Mouse (Mus musculus) natural killer cell, adult 2 months (primary cell): ENCODE results near the gene Slc13a1.

Source experiments
- DNase-seq, 2 experiments: peaks; one replicate each; pipeline ENCODE4 v3.0.0; 2022; ENCODE audit warnings: low spot score in 2 of 2

The Slc13a1 gene

DNA sequence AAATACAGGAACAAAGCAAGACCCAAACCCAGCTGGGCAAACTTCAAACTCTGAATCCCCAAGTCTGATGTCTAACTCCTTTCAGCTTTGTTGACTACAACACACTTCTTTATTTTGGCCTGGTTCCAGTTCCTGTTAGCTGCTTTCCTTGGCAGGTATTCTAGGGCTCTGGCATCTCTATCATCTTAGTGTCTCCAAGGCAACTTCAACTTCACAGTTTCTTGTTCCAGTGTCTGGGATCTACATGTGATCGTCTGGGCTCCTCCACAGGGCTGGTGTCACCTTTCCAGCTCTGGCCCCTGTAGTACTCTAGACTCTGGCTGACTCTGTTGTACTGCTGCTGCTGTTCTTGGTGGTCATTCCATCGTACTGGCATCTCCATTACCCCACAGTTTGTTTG lies 91.8 kb downstream of the Slc13a1 start:
- no peak for DNase-seq

DNA sequence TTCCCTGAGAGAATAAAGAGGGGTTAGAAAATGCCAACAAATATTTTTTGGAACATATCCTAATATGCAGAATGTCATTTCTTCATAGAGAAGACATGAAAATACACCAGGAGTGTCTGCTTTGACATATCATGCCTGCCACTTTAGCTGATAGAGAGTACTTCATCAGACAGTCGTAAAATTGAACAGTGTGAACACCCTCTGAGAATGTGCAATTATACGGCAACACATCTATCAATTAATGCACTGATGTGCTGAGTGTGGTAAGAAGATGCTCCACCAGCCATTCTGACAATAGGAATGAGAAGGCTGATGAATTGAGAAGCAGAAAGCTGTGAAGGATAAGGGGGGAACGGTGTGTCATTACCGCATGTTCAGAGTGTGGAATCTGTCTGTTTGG lies 95.1 kb downstream of the Slc13a1 start:
- DNase-seq: no peak

DNA sequence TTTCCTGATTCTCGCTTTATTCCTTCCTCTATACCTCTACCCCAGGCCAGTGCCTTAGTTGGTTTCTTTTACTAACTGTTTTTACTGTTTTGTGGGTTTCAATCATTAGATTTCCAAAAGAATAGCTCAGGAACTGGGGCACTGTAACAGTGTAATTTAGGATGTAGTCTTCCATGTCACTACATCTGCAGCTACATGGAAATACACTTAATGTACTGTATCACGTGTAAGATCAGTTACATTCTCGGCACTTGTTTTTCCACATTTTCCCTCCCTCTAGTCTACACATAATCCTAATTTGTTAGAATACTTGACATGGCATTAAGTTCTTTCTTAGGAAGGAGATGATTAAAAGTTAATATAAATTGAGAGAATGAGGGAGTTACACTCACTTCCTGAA lies 108.1 kb downstream of the Slc13a1 start:
- no peak for DNase-seq

DNA sequence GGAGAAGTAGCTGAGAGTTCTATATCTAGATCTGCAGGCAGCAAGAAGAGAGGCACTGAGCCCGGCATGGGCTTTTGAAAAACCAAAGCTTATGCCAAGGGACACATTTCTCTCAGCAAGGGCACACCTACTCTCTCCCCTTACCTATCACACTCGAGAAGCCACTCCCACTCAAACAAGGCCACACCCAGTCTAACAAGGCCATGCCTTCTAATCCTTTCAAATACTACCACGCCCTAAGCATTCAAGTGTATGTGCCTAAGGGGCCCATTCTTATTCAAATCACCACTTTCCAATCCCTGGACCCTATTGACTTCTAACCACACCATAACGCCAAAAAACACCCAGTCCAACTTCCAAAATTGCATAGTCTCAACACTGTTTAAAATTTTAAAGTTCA lies 112.8 kb downstream of the Slc13a1 start:
- no peak for DNase-seq

DNA sequence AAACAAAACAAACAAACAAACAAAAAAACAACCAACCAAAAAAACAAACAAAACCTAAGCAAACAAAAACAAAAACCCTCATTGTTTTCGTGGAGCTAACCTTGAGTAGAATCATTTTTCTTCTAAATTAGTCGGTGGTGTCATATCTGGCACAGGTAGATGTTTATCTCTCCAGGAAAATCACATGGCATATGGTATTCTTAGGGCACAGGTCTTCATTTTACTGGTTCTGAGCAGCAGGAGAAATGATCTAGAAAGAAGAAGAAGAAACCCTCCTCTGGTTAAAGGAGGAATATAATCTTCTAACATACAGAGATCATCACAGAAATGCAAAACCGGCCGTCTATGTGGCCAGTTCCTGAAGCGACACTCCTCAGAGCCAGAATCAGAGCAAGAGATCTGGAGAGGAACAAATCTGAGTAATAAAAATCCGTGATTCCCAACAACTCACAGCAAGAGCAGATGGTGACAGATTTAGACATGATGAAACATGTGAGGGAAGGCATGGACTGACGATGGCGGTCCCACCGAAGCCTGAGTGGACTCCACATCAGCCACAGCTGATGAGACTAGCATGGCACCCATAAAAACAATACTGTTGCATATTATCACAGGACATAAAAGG lies 113.7 kb downstream of the Slc13a1 start:
- no peak for DNase-seq

DNA sequence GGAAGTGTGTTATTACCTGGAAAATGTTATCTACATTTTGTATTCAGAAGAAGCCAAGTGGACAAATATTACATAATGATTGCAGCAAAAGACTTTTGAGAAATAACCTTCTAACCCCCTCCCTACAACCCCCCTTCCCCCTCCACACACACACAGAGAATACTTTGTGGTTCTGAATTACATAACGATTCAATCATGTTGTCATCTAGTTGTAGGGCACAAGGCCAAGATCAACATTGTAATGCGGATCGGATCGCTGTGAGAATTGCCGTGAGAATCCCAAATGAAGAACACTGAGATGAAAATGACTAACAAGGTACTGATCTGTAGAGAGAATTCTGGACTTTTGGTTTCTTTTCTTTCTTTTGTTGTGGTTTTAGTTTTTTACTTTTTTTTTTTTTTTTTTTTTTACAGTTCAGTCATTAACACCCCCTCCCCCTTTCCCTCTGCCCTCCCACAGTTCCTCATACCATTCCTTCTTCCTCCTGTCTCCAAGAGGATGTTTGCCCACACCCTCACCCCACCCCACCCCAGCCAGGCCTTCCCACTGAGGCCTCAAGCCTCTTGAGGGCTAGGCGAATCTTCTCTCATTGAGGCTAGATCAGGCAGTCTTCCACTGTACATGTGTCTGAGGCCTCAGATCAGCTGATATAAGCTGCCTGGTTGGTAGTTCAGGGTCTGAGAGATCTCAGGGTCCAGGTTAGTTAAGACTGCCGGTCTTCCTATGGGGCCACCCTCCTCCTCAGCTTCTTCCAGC lies 120.7 kb downstream of the Slc13a1 start:
- no peak for DNase-seq

DNA sequence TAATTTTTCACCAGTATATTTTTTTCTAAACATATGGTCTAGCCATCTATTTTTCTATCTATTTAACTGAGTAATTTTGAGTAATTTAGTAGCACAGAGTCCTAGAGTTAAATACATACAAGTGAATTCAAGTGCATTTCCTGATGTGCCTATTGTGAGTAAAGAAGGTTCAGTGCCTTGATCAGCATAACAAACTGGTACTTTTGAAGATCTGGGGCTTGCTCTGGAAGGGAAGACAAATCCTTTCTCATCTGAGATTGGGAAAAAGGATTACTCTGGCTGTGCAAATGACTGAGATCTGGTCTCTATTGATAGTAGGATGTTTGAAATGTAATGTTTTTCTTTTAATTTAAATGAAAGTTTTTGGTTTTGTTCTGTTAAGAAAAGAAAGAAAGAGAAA lies 124.4 kb downstream of the Slc13a1 start:
- no peak for DNase-seq
